Mouse (Mus musculus) lung, postnatal 0 days (tissue): ENCODE measurements around the gene Pum1.

ENCODE experiments used
- CTCF ChIP-seq: IDR thresholded peaks from 2 replicates; pipeline ENCODE4 v1.5.1; 2016; ENCODE audit warnings: antibody characterized with exemption, mild to moderate bottlenecking
- EP300 ChIP-seq: IDR thresholded peaks from 2 replicates; pipeline ENCODE4 v1.6.1; 2016; ENCODE audit warnings: antibody characterized with exemption, mild to moderate bottlenecking, control low read depth

GRCm38 (mm10) chr4:130671079-130671845, 8.1 kb downstream of the Pum1 start:
- TF ChIP-seq EP300 (no peak), CTCF (no peak)
